21 mouse cellular contexts compared by ENCODE assay signal in the genomic region with DNA sequence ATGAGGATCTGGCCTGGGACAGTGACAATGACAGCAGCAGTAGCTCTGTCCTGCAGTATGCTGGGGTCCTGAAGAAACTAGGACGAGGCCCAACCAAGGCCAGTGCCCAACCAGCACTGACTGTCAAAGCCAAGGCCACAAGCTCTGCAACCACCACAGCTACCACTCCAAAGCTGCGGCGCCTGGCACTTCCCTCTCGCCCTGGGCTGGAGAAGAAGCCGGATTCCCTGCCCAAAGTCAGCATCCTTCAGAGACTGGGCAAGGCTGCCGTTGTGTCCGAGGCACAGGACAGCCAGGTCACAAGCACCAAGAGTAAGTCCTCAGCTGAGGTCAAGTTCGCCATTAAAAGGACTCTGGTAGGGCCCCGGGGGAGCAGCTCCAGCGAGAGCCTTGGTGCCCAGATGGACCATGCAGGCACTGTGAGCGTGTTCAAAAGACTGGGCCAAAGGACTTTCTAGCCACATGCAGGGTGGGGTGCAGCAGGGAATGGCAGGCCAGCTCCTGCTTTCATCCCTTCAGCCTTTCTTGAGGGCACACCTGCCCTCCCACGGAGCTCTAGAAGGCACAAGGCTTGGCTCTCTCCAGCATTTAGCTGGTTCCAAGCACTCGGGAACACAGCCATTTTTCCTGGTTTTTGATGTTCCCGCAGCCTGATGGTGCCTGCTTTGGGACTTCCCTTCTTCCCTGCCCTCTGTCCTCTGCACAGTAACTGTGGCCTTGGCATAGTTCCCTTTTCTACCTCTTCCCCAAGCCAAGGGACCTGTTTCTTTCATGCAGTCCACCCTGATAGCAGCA. TPM values are rescaled to one million over a fixed set of nuclear protein-coding genes. Genes with fewer than 3 reads are reported as not detected.
A peak's percentile ranks its signal among the peaks of the same experiment; 100 is the strongest.
DNase-seq lines count a peak whose midpoint lies in the region; ATAC-seq and TF ChIP-seq lines count a peak whose summit lies in the region.
"Had no signal": no experiment of that assay in that cellular context is flagged by ENCODE, and none has a peak within 500 bp of the region (broad histone marks: within the 10 kb centered on the region; RNA-seq: fewer than 3 reads in every experiment).

No protein-coding gene starts in this region.

- ATAC-seq in midbrain, embryonic 11.5 days (ENCODE audit: low FRiP score) = no peak
- ATAC-seq in midbrain, embryonic 15.5 days (replicated peaks) = no peak
- no peak for ATAC-seq in lung, postnatal 0 days
- ATAC-seq in neural tube, embryonic 15.5 days (ENCODE audit: low FRiP score) = no peak
- ATAC-seq: forebrain, embryonic 14.5 days; intestine, embryonic 15.5 days had no signal

- H3K36me3 ChIP-seq in midbrain, embryonic 11.5 days (ENCODE audit: control insufficient read depth, insufficient read depth, low read length) = peaks cover 13% of the 10 kb centered on the region
- H3K36me3 ChIP-seq in midbrain, embryonic 15.5 days (replicated peaks) = peaks cover 47% of the 10 kb centered on the region
- peaks cover 12% of the 10 kb centered on the region; the same call in 1 of the 2 replicates for H3K36me3 ChIP-seq in lung, postnatal 0 days (ENCODE audit: insufficient read depth, low read length)
- peaks cover 83% of the 10 kb centered on the region for H3K36me3 ChIP-seq in neural tube, embryonic 15.5 days

- WGBS in midbrain, embryonic 11.5 days = 90% methylated on average over 14 of the region's 14 CpGs
- 91% methylated on average over 14 of the region's 14 CpGs for WGBS in midbrain, embryonic 15.5 days
- 89% methylated on average over 14 of the region's 14 CpGs for whole genome bisulfite sequencing in lung, postnatal 0 days
- 91% methylated on average over 14 of the region's 14 CpGs for WGBS in neural tube, embryonic 15.5 days

- no peak overlapping the region for H3K4me3 ChIP-seq in midbrain, embryonic 11.5 days (ENCODE audit: low read depth, low read length)
- H3K4me3 ChIP-seq in midbrain, embryonic 15.5 days = no peak overlapping the region
- H3K4me3 ChIP-seq in lung, postnatal 0 days (ENCODE audit: low read depth, low read length) = no peak overlapping the region
- no peak overlapping the region for H3K4me3 ChIP-seq in neural tube, embryonic 15.5 days (replicated peaks)
- H3K4me3 ChIP-seq: embryonic facial prominence, embryonic 15.5 days; erythroblast, embryonic 14.5 days; forebrain, embryonic 10.5 days; gastrocnemius, adult 2 months; heart, embryonic 12.5 days; hindbrain, embryonic 10.5 days; intestine, embryonic 15.5 days had no signal

- no peaks in the 10 kb centered on the region for H3K27me3 ChIP-seq in midbrain, embryonic 11.5 days (ENCODE audit: control insufficient read depth, insufficient read depth, low read length)
- H3K27me3 ChIP-seq in midbrain, embryonic 15.5 days (replicated peaks) = no peaks in the 10 kb centered on the region
- no peaks in the 10 kb centered on the region for H3K27me3 ChIP-seq in lung, postnatal 0 days (replicated peaks; ENCODE audit: insufficient read depth, low read length)
- H3K27me3 ChIP-seq in neural tube, embryonic 15.5 days (replicated peaks) = no peaks in the 10 kb centered on the region
- H3K27me3 ChIP-seq: embryonic facial prominence, embryonic 15.5 days; heart, embryonic 12.5 days; intestine, embryonic 15.5 days had no signal

- H3K27ac ChIP-seq in midbrain, embryonic 11.5 days (ENCODE audit: low read depth, low read length) = no peak overlapping the region
- no peak overlapping the region for H3K27ac ChIP-seq in midbrain, embryonic 15.5 days
- H3K27ac ChIP-seq in lung, postnatal 0 days (ENCODE audit: low read length) = no peak overlapping the region
- no peak overlapping the region for H3K27ac ChIP-seq in neural tube, embryonic 15.5 days (replicated peaks)
- H3K27ac ChIP-seq: embryonic facial prominence, embryonic 15.5 days; forebrain, embryonic 10.5 days; gastrocnemius, adult 2 months; hindbrain, embryonic 10.5 days; hindbrain, embryonic 14.5 days; intestine, embryonic 15.5 days had no signal

- no peaks in the 10 kb centered on the region for H3K4me1 ChIP-seq in midbrain, embryonic 11.5 days (ENCODE audit: control insufficient read depth, insufficient read depth, low read length)
- H3K4me1 ChIP-seq in midbrain, embryonic 15.5 days = no peaks in the 10 kb centered on the region
- H3K4me1 ChIP-seq in lung, postnatal 0 days (ENCODE audit: insufficient read depth, low read depth, low read length) = no peaks in the 10 kb centered on the region
- no peaks in the 10 kb centered on the region for H3K4me1 ChIP-seq in neural tube, embryonic 15.5 days
- H3K4me1 ChIP-seq: forebrain, embryonic 10.5 days; heart, embryonic 12.5 days; hindbrain, embryonic 10.5 days; intestine, embryonic 15.5 days had no signal

- peak; percentile 68 for DNase-seq in midbrain, embryonic 11.5 days (ENCODE audit: low spot score, missing footprints)
- DNase-seq in adrenal gland, adult 8-10 months = peak; percentile 67
- DNase-seq in adrenal gland, postnatal 36 days = peak; percentile 72 to 76
- no peak for DNase-seq in lung, postnatal 0 days (ENCODE audit: low spot score)
- no peak for DNase-seq in cerebellum, postnatal 4 days (ENCODE audit: low spot score in 2 of 2)
- DNase-seq: cerebellum, adult 2 months; cerebellum, postnatal 10 days; embryo, embryonic 11 days; gastrocnemius, adult 2 months; gastrocnemius, postnatal 25 days had no signal

- H3K9me3 ChIP-seq in midbrain, embryonic 11.5 days (ENCODE audit: control insufficient read depth, low read length) = no peaks in the 10 kb centered on the region
- H3K9me3 ChIP-seq in midbrain, embryonic 15.5 days = no peaks in the 10 kb centered on the region
- H3K9me3 ChIP-seq in lung, postnatal 0 days (ENCODE audit: low read length) = no peaks in the 10 kb centered on the region
- H3K9me3 ChIP-seq in neural tube, embryonic 15.5 days (replicated peaks) = no peaks in the 10 kb centered on the region
- H3K9me3 ChIP-seq: embryonic facial prominence, embryonic 15.5 days; forebrain, embryonic 10.5 days; G1E; heart, embryonic 12.5 days; hindbrain, embryonic 10.5 days; intestine, embryonic 15.5 days had no signal

- no peak overlapping the region for H3K9ac ChIP-seq in midbrain, embryonic 11.5 days (ENCODE audit: low read length)
- H3K9ac ChIP-seq in midbrain, embryonic 15.5 days = no peak overlapping the region
- H3K9ac ChIP-seq in lung, postnatal 0 days (replicated peaks; ENCODE audit: low read depth) = no peak overlapping the region
- H3K9ac ChIP-seq in neural tube, embryonic 15.5 days (replicated peaks) = no peak overlapping the region
- H3K9ac ChIP-seq: embryonic facial prominence, embryonic 15.5 days; heart, embryonic 12.5 days; hindbrain, embryonic 14.5 days; intestine, embryonic 15.5 days had no signal

- TF ChIP-seq EP300 in lung, postnatal 0 days (IDR thresholded peaks at IDR 0.05) = no peak

- no peak for TF ChIP-seq CTCF in lung, postnatal 0 days (IDR thresholded peaks at IDR 0.05)

- H3K4me2 ChIP-seq in midbrain, embryonic 11.5 days = no peak overlapping the region
- no peak overlapping the region for H3K4me2 ChIP-seq in midbrain, embryonic 15.5 days
- no peak overlapping the region for H3K4me2 ChIP-seq in lung, postnatal 0 days (replicated peaks; ENCODE audit: low read depth, low read length)
- H3K4me2 ChIP-seq in neural tube, embryonic 15.5 days = no peak overlapping the region
- H3K4me2 ChIP-seq: embryonic facial prominence, embryonic 15.5 days; heart, embryonic 12.5 days; hindbrain, embryonic 14.5 days; intestine, embryonic 15.5 days had no signal

RNA-seq across cellular contexts. Expression of a gene that starts 10.8 kb away (rescaled TPM):
- 62.6 and 69.0 TPM in 2 replicates for polyA plus RNA-seq in midbrain, embryonic 11.5 days (2014; fragmentation: Nextera tagmentation; extraction: Ambion mirVana)
- 60.8 and 66.1 TPM in 2 replicates for polyA plus RNA-seq in midbrain, embryonic 15.5 days (2015; fragmentation: Nextera tagmentation; extraction: Ambion mirVana)
- 100 to 1,000 TPM; 162 to 282 (median 233) TPM for total RNA-seq in adrenal gland, adult 8-10 months (2022)
- 100 to 1,000 TPM; 201 to 243 TPM for total RNA-seq in adrenal gland, postnatal 36 days (2021)
- 64.1 and 72.9 TPM in 2 replicates for polyA plus RNA-seq in lung, postnatal 0 days (2015; fragmentation: Nextera tagmentation; extraction: Ambion mirVana)
- 52.0 and 59.7 TPM in 2 replicates for polyA plus RNA-seq in neural tube, embryonic 15.5 days (2015; fragmentation: Nextera tagmentation; extraction: Ambion mirVana)

RNA-seq across cellular contexts. Expression of a gene that starts 27.5 kb away (rescaled TPM):
- 24.6 and 26.5 TPM in 2 replicates for polyA plus RNA-seq in midbrain, embryonic 11.5 days (2014; fragmentation: Nextera tagmentation; extraction: Ambion mirVana)
- 38.7 and 40.5 TPM in 2 replicates for polyA plus RNA-seq in midbrain, embryonic 15.5 days (2015; fragmentation: Nextera tagmentation; extraction: Ambion mirVana)
- 10 to 100 TPM; 21.6 to 23.8 (median 22.0) TPM for total RNA-seq in adrenal gland, adult 8-10 months (2022)
- 10 to 100 TPM; 15.0 to 15.8 TPM for total RNA-seq in adrenal gland, postnatal 36 days (2021)
- 10.5 and 12.3 TPM in 2 replicates for polyA plus RNA-seq in lung, postnatal 0 days (2015; fragmentation: Nextera tagmentation; extraction: Ambion mirVana)
- 32.6 and 33.9 TPM in 2 replicates for polyA plus RNA-seq in neural tube, embryonic 15.5 days (2015; fragmentation: Nextera tagmentation; extraction: Ambion mirVana)

RNA-seq across cellular contexts. Expression of a gene that starts 27.6 kb away (rescaled TPM):
- 62.5 and 63.5 TPM in 2 replicates for polyA plus RNA-seq in midbrain, embryonic 11.5 days (2014; fragmentation: Nextera tagmentation; extraction: Ambion mirVana)
- 156 and 157 TPM in 2 replicates for polyA plus RNA-seq in midbrain, embryonic 15.5 days (2015; fragmentation: Nextera tagmentation; extraction: Ambion mirVana)
- total RNA-seq in adrenal gland, adult 8-10 months (2022) = 100 to 1,000 TPM; 135 to 205 (median 166) TPM
- total RNA-seq in adrenal gland, postnatal 36 days (2021) = 100 to 1,000 TPM; 106 to 146 TPM
- polyA plus RNA-seq in lung, postnatal 0 days (2015; fragmentation: Nextera tagmentation; extraction: Ambion mirVana) = 92.4 and 94.5 TPM in 2 replicates
- polyA plus RNA-seq in neural tube, embryonic 15.5 days (2015; fragmentation: Nextera tagmentation; extraction: Ambion mirVana) = 187 and 191 TPM in 2 replicates

RNA-seq across cellular contexts. Expression of a gene that starts 57.5 kb away (rescaled TPM):
- polyA plus RNA-seq in midbrain, embryonic 11.5 days (2014; fragmentation: Nextera tagmentation; extraction: Ambion mirVana) = 0.18 and 0.21 TPM in 2 replicates
- 0.83 and 0.99 TPM in 2 replicates for polyA plus RNA-seq in midbrain, embryonic 15.5 days (2015; fragmentation: Nextera tagmentation; extraction: Ambion mirVana)
- total RNA-seq in adrenal gland, adult 8-10 months (2022) = 1 to 10 TPM in 1 of 4 experiments, under 1 TPM in 3; 0.23 to 1.1 (median 0.61) TPM
- under 1 TPM; 0.23 to 0.26 TPM for total RNA-seq in adrenal gland, postnatal 36 days (2021)
- polyA plus RNA-seq in lung, postnatal 0 days (2015; fragmentation: Nextera tagmentation; extraction: Ambion mirVana) = 0.27 and 0.31 TPM in 2 replicates
- 1.5 and 2.1 TPM in 2 replicates for polyA plus RNA-seq in neural tube, embryonic 15.5 days (2015; fragmentation: Nextera tagmentation; extraction: Ambion mirVana)

Comparison
In these comparisons a context has a peak if more than half of its experiments do, and no peak if none do; other contexts are left out.
1. DNase-seq: peak in midbrain, embryonic 11.5 days (single experiment), adrenal gland, adult 8-10 months (single experiment) and adrenal gland, postnatal 36 days (2 of 2); none in lung, postnatal 0 days (single experiment) and cerebellum, postnatal 4 days (0 of 2).